Mouse (Mus musculus): ENCODE data around the gene Isx.

Gene Isx

DNA sequence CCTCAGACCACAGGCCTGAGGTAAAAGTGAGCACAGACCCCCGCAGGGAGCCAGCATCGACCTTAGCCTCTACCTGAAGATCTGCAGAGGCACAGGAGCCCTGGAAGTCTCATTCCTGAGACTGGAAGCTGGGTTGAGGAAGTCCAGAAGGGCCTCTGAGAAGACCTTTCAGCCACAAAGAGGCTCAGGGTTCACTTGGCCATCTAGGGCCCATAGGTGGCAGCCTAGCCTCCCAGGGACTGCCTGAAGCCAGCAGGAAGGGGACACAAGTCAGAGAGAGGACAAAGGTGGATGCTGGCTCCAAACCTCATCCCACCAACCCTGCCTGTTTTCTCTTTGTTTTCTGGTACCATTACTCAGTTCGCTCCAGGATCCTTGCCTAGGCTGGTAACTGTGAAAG is at the start of gene Isx:
Gene Isx (plus strand): TSS at position 234 of the 400 bp plus-strand sequence.
- no peak for DNase-seq (ENCODE audit: low read depth, low spot score)

GRCm38 (mm10) chr8:74827689-74828088 is 45.3 kb upstream of the Isx start:
- DNase-seq (ENCODE audit: low read depth, low spot score) = no peak

DNA sequence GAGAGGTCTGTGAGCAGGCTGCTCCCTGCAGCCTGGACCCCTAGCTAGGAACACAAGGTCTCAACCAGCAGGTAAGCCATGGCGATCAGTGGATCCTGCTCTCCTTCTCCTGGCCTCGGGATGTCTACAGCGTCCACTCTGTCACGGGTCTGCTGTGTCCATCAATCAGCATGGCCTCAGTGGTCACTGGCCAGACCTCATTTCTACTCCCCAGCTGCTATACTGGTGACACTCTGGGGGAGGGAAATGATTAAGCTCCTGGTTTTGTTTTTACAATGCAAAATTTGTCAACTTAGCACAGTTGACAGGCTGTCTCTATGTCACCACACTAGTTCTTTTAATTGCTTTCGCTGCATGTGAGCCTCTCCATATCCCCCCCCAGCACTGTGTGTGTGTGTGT is 41.7 kb upstream of the Isx start:
- DNase-seq (ENCODE audit: low read depth, low spot score) = no peak

- DNase-seq (ENCODE audit: low read depth, low spot score) = no peak
Measured at GRCm38 (mm10) chr8:74834246-74834645, 38.7 kb upstream of the Isx start.

- DNase-seq (ENCODE audit: low read depth, low spot score) = peak; percentile 46
Measured at GRCm38 (mm10) chr8:74847376-74848048, 25.5 kb upstream of the Isx start.

DNA sequence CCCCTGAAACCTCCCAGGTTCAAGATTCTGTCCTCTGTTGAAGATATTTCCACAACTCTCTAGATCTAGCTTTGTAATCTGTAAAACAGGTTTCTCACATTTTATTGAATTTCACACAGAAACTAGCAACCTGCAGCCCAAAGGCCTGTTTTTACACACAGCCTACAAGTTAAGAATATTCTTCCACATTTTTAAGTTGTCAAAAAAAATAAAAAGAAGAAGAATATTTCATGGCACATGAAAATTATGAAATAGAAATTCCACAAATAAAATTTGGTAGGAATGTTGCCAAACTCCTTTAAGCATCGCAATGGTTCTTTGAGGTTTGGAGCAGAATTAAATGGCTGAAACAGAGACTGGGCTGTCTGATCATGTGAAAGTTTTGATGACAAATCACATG is 24.3 kb upstream of the Isx start:
- no peak for DNase-seq (ENCODE audit: low read depth, low spot score)

- no peak for DNase-seq (ENCODE audit: low read depth, low spot score)
Measured at GRCm38 (mm10) chr8:74850971-74851370, 22.0 kb upstream of the Isx start.

GRCm38 (mm10) chr8:74851837-74852236 is 21.1 kb upstream of the Isx start:
- peak; percentile 60 for DNase-seq (ENCODE audit: low read depth, low spot score)

DNA sequence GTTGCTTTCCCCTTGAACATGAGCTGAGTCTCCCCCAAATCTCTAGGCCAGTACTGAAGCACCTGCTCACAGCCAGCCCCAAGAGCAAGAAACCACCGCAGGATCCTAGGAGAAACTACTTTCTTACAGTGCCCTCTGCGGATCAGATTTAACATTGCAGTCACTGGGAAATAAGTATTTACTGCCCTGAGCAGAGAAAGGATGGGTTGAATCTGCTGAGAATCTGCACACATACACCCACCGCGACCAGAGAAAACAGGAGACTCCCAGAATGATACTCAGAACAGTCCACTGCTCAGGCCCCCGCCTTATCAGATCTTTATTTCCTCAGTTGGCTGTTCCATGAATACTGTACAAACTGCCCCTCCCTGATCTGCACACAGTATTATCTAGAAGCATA is 19.5 kb upstream of the Isx start:
- peak; percentile 53 for DNase-seq (ENCODE audit: low read depth, low spot score)

- DNase-seq (ENCODE audit: low read depth, low spot score) = no peak
Measured at GRCm38 (mm10) chr8:74854786-74855185, 18.2 kb upstream of the Isx start.

GRCm38 (mm10) chr8:74855341-74855740 is 17.6 kb upstream of the Isx start:
- DNase-seq (ENCODE audit: low read depth, low spot score) = no peak

DNA sequence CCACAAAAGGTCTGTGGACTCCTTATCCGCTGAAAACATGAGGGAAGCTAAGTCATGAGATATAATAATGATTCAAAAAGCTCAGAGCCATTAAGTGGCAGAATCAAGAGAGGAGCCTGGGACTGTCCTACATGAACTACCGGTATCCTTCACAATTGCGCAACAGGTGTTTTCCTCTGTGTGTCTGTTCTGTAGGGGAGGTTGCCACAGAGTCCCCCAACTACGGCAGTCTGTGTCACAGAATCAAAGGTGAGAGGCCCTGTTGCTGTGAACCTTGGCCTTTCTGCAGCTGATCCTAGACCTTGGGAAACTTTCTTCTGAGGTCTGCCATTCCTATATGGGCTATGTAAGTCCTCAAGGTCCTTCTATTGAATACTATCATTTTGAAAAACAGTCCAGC is 13.7 kb upstream of the Isx start:
- DNase-seq (ENCODE audit: low read depth, low spot score) = no peak

- DNase-seq (ENCODE audit: low read depth, low spot score) = no peak
Measured at GRCm38 (mm10) chr8:74860449-74860848, 12.5 kb upstream of the Isx start.

- no peak for DNase-seq (ENCODE audit: low read depth, low spot score)
Measured at GRCm38 (mm10) chr8:74862598-74862997, 10.4 kb upstream of the Isx start.

- DNase-seq (ENCODE audit: low read depth, low spot score) = no peak
Measured at GRCm38 (mm10) chr8:74870346-74870949, 2.5 kb upstream of the Isx start.

DNA sequence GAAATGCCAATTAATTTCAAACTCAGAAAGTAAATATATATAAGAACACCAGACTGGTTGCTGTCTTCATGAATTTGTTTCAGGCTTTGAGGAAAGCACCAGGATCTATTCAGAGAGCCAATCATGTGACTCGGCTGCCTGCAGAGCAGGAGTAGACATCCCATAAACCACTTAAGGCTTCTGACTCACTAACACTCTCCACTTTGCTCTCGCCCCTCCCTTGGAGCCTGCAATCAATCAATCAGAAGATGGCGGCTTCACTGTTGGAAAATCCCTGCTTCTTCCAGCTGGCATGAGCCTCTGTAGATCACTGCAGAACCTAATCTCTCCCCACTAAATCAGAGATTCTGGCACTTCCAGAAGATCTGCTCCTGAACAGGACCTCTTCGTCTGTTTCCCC is 1.3 kb upstream of the Isx start:
- DNase-seq (ENCODE audit: low read depth, low spot score) = no peak

DNA sequence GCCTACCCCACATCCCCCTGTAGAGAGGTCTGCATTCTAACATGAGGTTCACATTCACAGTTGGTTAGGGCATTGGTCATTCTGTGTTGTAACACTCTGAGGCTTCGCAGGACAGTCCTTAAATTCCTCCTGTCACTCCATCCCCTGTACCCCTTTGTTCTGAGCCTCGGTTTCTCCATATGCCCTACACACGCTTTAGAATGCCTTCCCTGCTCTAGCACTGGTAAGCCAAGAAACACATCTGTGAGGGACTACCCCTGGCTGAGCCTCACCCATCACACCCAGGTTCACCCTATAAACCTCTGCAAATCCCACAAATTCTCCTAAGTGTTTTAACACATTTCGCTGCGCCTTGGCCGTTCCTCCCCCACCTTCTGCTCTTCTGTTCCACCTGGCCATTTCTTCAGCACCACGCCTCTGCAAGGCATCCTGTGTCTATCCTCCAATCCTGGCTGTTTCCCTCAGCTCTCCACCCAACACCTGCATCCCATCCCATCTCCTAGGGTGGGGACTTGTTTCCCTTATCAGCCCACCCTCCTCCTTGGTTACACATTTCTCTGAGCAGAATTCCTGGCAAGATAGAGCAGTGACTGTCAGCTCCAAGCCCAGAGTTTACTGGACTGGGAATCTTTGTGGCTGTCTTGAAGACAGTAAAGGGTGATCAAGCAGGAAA is 686 bp upstream of the Isx start:
- DNase-seq (ENCODE audit: low read depth, low spot score) = no peak

DNA sequence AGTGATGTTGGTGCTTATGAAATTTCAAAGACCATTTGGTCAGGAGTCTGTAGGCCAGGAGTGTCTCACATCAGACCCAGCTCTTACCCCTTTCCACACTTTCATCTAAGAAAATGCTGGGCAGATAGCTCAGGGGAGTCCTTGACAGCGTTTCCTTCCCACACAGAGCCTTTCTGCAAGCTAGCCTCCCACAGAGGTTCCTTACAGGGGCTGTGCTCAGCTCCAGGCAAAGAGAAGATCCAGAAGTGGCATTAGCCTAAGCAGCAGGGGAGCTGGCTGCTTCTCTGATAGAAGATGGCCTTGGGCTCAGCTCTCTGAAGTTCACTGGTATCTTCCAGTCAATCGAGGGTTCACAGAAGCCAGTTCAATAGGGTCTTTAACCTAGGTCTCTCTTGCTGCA is 1.6 kb downstream of the Isx start:
- no peak for DNase-seq (ENCODE audit: low read depth, low spot score)

DNA sequence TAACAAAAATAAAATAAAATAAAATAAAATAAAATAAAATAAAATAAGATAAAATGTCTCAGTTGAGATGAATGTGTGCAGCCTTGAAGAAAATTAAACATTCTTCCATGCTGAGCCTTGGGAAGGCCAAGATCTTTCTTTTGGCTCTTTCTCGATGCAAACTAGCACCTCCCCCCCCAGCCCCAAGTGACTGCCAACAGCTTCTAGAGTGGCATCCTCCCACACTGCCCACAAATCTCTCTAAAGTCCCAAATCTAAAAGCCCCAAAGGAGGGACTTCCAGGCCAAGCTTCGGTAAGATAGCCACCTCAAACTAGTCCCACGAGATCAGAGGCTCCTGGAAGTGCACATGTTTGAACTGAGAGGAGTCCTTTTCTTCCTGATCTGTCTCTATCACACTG is 5.7 kb downstream of the Isx start:
- no peak for DNase-seq (ENCODE audit: low read depth, low spot score)

DNA sequence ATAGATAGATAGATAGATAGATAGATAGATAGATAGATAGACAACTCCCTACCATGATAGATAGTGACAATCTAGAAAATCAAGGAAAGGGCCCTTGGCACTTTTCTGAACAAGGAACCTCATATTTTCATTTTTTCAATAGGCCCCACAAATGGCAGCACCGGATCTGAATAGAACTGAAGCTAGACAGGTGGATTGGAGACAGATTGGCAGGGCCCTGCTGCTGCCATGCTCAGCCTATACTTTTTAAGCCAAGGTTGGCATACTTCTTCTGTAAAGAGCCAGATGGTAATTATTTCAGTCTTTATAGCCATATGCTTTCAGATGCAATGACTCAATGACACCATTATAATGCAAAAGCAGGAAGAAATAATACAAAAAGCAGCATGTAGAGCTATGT is 15.8 kb downstream of the Isx start:
- no peak for DNase-seq (ENCODE audit: low read depth, low spot score)

DNA sequence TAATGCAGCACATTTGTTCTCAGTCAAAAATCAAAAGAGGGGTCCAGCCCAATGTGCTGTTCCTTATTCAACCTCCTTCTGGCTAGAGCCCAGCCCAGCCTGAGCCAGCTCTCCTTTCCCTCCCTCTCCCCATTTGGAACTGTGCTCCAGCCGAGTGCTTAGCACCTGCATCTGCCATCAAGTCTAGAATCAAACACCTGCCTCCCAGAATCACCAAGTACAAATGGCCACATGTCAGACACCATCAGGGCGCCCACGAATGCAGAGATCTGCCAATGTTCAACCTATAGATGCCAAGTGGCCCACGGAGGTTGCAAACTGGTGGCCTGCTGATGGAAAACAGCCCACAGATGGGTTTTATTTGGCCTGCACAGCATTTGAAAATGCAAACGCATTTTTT is 18.1 kb downstream of the Isx start:
- DNase-seq (ENCODE audit: low read depth, low spot score) = no peak

DNA sequence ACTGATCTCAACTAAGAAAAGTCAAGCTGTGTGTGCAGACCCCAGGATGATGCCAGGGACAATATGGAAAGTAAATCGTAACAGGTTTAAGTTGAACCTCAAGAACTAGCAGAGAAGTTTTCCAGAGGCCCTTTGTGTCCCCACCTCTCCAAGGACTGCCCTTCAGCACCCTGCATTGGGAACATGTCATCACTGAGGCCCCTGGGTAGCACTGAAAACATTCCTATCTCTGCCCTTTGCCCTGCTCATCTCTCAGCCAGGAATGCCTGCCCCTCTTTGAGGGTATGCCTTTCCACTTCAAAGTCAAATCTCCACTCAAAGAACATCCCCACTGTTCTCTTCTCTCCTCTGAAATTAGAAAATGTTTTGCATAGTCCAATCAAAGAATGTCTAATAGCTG is 23.3 kb downstream of the Isx start:
- no peak for DNase-seq (ENCODE audit: low read depth, low spot score)

GRCm38 (mm10) chr8:74897315-74897714 is 24.3 kb downstream of the Isx start:
- no peak for DNase-seq (ENCODE audit: low read depth, low spot score)

Data from ES-CJ7 (cell line).